Mouse (Mus musculus): ENCODE measurements around the gene Gtf2h4. TPM values are rescaled to one million over a fixed set of nuclear protein-coding genes. Genes with fewer than 3 reads are reported as not detected.
A peak's percentile ranks its signal among the peaks of the same experiment; 100 is the strongest.

Gtf2h4 gene
- polyA plus RNA-seq (2014; fragmentation: Nextera tagmentation; extraction: Ambion mirVana), result 56.7 and 57.0 TPM in 2 replicates

DNA sequence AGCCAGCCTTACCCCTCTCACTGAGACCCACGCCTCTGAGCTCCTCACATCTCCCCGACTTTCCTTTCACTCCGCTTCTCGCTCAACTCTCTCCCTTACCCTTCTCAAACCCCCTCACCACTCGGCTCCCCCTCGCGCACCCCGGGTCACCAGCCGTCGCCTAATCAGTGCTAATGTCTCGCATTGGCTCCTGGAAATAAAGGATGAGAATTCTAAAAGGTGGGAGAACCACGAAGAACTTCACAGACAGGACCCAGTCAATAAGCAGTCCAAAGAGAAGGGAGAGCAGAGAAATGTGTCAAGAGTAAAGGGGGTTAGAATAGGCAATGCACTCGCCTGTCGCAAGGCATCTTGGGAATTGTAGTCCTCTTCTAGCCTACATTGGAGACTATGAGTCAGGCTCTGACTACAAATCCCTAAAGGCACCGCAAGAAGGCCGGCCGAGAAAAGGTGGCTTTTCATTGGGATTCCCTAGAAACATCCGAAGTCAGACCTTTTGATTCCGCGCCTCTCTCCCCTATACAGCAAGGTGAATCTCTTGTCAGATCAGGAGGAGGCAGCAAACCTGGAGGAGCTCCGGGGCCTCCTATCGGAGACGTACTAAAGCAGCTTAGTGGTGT is at the start of gene Gtf2h4:
Gtf2h4 (minus strand) TSS at position 324 of the 620 bp plus-strand sequence.
- DNase-seq (ENCODE audit: low spot score) (peak; percentile 88), ATAC-seq (ENCODE audit: insufficient number of reproducible peaks, low FRiP score, low TSS enrichment, low read depth) (peak; percentile 89)
- peak within 1 kb of the TSS; percentile 51 for H3K4me3 ChIP-seq (ENCODE audit: low read depth, low read length)
- H3K4me2 ChIP-seq (ENCODE audit: low read depth, severe bottlenecking), result peak within 1 kb of the TSS; percentile 44
- H3K27ac ChIP-seq (replicated peaks; ENCODE audit: low read depth, low read length), result no peak within 1 kb of the TSS
- peaks cover 2% of the 10 kb centered on the region; the same call in 1 of the 2 replicates for H3K4me1 ChIP-seq (ENCODE audit: control insufficient read depth, insufficient read depth, low read length)
- WGBS, result 4% methylated on average over 23 of the region's 23 CpGs
- no peaks in the 10 kb centered on the region for H3K9me3 ChIP-seq (ENCODE audit: control insufficient read depth, low read length)
- H3K9ac ChIP-seq (ENCODE audit: low read length), result peak within 1 kb of the TSS; percentile 74
- H3K27me3 ChIP-seq (ENCODE audit: control insufficient read depth, insufficient read depth, low read length), result no peaks in the 10 kb centered on the region
- peaks cover 4% of the 10 kb centered on the region; the same call in 1 of the 2 replicates for H3K36me3 ChIP-seq (ENCODE audit: control insufficient read depth, insufficient read depth, low read length)

DNA sequence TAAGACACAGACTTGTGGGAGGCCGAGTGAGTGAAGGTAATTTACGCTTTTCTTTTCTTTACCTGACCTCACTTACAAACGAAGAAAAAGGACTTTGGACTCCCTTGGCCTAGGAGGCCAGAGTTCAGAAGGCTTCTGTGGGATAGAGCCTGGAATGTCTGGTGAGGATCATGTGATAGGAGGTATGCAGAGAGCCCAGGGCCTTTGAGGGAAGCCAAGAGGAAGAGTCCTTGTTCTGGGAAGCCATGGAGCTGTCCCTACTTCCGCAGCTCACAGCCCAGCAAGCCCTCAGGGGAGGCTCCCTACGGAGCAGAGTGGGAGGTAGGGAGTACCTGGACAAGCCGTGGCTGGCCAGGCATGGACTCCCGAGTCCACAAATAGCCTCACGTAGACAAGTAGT is 48.1 kb upstream of the Gtf2h4 start:
- Histone ChIP-seq H3K27ac (replicated peaks; ENCODE audit: low read depth, low read length) (no peak overlapping the region), H3K4me3 (ENCODE audit: low read depth, low read length) (no peak overlapping the region), H3K4me2 (ENCODE audit: low read depth, severe bottlenecking) (no peak overlapping the region), H3K9ac (ENCODE audit: low read length) (no peak overlapping the region), H3K36me3 (ENCODE audit: control insufficient read depth, insufficient read depth, low read length) (no peaks in the 10 kb centered on the region), H3K4me1 (ENCODE audit: control insufficient read depth, insufficient read depth, low read length) (peaks cover 6% of the 10 kb centered on the region; the same call in 1 of the 2 replicates), H3K9me3 (ENCODE audit: control insufficient read depth, low read length) (no peaks in the 10 kb centered on the region), H3K27me3 (ENCODE audit: control insufficient read depth, insufficient read depth, low read length) (no peaks in the 10 kb centered on the region)
- ATAC-seq (ENCODE audit: insufficient number of reproducible peaks, low FRiP score, low TSS enrichment, low read depth) (no peak), DNase-seq (ENCODE audit: low spot score) (no peak)
- 61% methylated on average over 8 of the region's 8 CpGs for WGBS

DNA sequence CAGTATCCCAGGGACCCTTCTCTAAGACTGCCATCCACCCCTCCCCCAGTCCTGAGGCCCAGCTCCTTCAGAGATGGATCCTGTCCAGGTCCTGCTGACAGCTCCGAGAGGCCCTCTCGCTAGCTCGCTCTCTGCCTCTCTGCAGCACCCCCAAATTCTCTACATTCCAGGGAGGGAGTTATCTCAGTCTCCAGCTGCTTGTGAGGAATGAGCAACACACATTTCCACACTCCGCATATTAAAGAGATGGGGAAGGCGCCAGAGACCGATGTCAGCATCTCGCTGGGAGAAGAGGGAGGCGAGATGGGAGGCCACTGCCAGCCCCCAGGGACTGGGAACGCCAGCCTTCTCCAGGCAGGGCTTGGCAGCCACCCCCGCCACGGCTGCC is 46.8 kb upstream of the Gtf2h4 start:
- ATAC-seq (ENCODE audit: insufficient number of reproducible peaks, low FRiP score, low TSS enrichment, low read depth) (no peak; the same call in 1 of the 2 replicates), DNase-seq (ENCODE audit: low spot score) (no peak)
- Histone ChIP-seq H3K36me3 (ENCODE audit: control insufficient read depth, insufficient read depth, low read length) (no peaks in the 10 kb centered on the region), H3K9me3 (ENCODE audit: control insufficient read depth, low read length) (no peaks in the 10 kb centered on the region), H3K4me3 (ENCODE audit: low read depth, low read length) (no peak overlapping the region), H3K4me1 (ENCODE audit: control insufficient read depth, insufficient read depth, low read length) (peaks cover 6% of the 10 kb centered on the region; the same call in 1 of the 2 replicates), H3K9ac (ENCODE audit: low read length) (no peak overlapping the region), H3K27ac (replicated peaks; ENCODE audit: low read depth, low read length) (no peak overlapping the region), H3K27me3 (ENCODE audit: control insufficient read depth, insufficient read depth, low read length) (no peaks in the 10 kb centered on the region), H3K4me2 (ENCODE audit: low read depth, severe bottlenecking) (no peak overlapping the region)
- 8% methylated on average over 11 of the region's 11 CpGs for WGBS

DNA sequence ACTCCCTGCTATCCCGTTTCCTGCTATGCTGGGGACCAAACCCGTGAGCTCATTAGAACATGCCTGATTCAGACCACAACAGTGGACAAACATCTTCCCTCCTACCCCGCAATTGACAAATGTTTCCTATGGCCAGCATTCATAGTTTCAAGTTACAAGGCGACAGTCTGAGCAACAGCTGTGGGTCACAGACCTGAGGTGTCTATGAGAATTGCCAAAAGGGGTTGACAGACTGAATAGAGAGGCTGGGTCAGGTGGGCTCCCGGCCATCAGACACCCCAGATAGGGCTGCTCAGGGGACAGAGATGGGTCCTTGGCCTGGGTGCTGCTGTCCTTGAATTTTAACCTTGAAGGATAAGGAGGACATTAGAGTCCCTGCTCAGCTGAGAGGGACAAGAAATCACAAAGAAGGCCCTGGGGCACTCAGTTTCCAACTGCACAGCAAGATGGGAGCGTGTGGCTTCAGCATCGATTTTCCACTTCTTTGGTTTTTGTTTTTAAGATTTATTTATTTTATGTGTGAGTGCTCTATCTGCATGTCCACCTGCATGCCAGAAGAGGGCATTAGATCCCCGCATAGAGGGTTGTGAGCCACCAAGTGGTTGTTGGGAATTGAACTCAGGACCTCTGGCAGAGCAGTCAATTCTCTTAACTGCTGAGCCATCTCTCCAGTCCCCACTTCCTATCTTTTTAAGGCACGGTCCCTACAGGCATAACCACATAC is 46.2 kb upstream of the Gtf2h4 start:
- DNase-seq (ENCODE audit: low spot score) (no peak), ATAC-seq (ENCODE audit: insufficient number of reproducible peaks, low FRiP score, low TSS enrichment, low read depth) (no peak; the same call in 1 of the 2 replicates)
- 35% methylated on average over 9 of the region's 9 CpGs for WGBS
- Histone ChIP-seq H3K36me3 (ENCODE audit: control insufficient read depth, insufficient read depth, low read length) (no peaks in the 10 kb centered on the region), H3K9ac (ENCODE audit: low read length) (no peak overlapping the region), H3K9me3 (ENCODE audit: control insufficient read depth, low read length) (no peaks in the 10 kb centered on the region), H3K4me1 (ENCODE audit: control insufficient read depth, insufficient read depth, low read length) (peaks cover 6% of the 10 kb centered on the region; the same call in 1 of the 2 replicates), H3K4me2 (ENCODE audit: low read depth, severe bottlenecking) (no peak overlapping the region), H3K4me3 (ENCODE audit: low read depth, low read length) (no peak overlapping the region), H3K27me3 (ENCODE audit: control insufficient read depth, insufficient read depth, low read length) (no peaks in the 10 kb centered on the region), H3K27ac (replicated peaks; ENCODE audit: low read depth, low read length) (no peak overlapping the region)

DNA sequence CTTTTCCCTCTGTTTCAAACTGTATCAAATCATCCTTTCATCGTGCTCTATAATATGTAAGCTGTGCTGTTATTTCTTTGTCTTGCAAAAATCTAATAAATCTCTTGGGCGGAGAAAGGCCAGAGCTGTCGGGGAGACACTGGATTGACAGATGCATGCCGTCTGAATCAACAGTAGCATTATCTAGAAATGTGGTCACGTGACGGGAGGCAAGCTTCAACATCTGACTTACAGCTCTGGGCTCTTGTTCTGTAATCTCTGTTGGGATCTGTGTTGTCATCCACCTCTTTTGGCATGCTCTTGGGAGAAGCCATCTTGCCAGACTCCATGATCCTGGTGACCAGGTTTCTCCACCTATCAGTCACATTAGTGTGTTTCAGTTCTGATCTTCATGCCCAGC is 43.5 kb upstream of the Gtf2h4 start:
- H3K9me3 ChIP-seq (ENCODE audit: control insufficient read depth, low read length), result no peaks in the 10 kb centered on the region
- no peak overlapping the region for H3K27ac ChIP-seq (replicated peaks; ENCODE audit: low read depth, low read length)
- ATAC-seq (ENCODE audit: insufficient number of reproducible peaks, low FRiP score, low TSS enrichment, low read depth) (no peak), DNase-seq (ENCODE audit: low spot score) (no peak)
- no peak overlapping the region for H3K4me3 ChIP-seq (ENCODE audit: low read depth, low read length)
- peaks cover 6% of the 10 kb centered on the region; the same call in 1 of the 2 replicates for H3K4me1 ChIP-seq (ENCODE audit: control insufficient read depth, insufficient read depth, low read length)
- no peak overlapping the region for H3K4me2 ChIP-seq (ENCODE audit: low read depth, severe bottlenecking)
- no peaks in the 10 kb centered on the region for H3K27me3 ChIP-seq (ENCODE audit: control insufficient read depth, insufficient read depth, low read length)
- no peak overlapping the region for H3K9ac ChIP-seq (ENCODE audit: low read length)
- H3K36me3 ChIP-seq (ENCODE audit: control insufficient read depth, insufficient read depth, low read length), result no peaks in the 10 kb centered on the region
- WGBS, result 90% methylated on average over 6 of the region's 6 CpGs

DNA sequence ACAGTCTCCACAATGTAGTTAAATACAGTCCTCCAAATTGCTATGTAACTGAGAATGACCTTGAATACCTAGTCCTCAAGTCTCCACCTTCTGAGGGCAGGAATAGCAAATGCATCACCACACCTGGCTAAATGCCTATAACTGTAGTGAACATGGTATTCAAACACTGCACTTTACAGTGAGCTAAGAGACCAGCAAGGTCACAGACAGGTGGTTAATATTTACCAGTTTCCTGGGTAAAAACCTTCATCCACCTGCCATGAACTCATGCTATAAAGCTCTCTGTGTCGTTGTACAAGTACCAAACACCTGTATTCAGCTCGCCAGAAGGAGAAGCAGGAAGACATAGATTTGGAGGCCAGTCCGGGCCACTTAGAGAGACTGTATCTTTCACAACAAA is 42.6 kb upstream of the Gtf2h4 start:
- no peak overlapping the region for H3K4me3 ChIP-seq (ENCODE audit: low read depth, low read length)
- ATAC-seq (ENCODE audit: insufficient number of reproducible peaks, low FRiP score, low TSS enrichment, low read depth) (no peak), DNase-seq (ENCODE audit: low spot score) (no peak)
- no peak overlapping the region for H3K4me2 ChIP-seq (ENCODE audit: low read depth, severe bottlenecking)
- no peak overlapping the region for H3K27ac ChIP-seq (replicated peaks; ENCODE audit: low read depth, low read length)
- no peaks in the 10 kb centered on the region for H3K27me3 ChIP-seq (ENCODE audit: control insufficient read depth, insufficient read depth, low read length)
- H3K36me3 ChIP-seq (ENCODE audit: control insufficient read depth, insufficient read depth, low read length), result no peaks in the 10 kb centered on the region
- 83% methylated on average over 3 of the region's 3 CpGs for WGBS
- no peak overlapping the region for H3K9ac ChIP-seq (ENCODE audit: low read length)
- H3K4me1 ChIP-seq (ENCODE audit: control insufficient read depth, insufficient read depth, low read length), result peaks cover 7% of the 10 kb centered on the region; the same call in 1 of the 2 replicates
- no peaks in the 10 kb centered on the region for H3K9me3 ChIP-seq (ENCODE audit: control insufficient read depth, low read length)

DNA sequence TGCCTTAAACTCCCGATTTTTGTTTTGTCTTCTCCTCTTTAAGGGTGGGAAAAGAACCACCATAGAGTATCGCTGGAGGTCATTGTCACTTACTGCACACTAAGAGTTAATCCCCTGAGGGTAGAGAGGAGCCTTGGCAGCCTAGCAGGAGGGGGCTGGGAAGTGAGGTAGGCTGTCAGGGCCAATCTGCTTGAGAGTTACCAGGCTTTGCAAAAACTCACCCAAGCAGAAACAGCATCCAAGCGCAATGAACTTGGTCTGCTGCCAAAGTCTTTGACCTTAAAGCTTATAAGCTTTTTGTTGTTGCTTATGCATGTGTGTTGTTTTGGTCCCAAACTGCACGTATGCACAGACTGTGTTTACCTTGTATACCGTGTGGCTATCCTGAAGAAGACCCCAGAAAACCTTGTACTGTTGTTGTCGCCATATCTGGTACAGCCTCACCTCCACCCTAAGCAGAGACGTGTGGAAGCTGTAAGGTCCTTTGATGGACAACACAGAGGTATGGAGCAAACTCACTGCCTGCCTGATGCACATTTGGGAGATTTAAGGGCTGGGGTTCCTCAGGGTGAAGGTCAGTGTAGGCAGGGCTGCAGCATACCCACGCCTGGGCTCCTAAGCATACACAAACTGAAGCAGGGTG is 37.3 kb upstream of the Gtf2h4 start:
- Histone ChIP-seq H3K4me2 (ENCODE audit: low read depth, severe bottlenecking) (no peak overlapping the region), H3K4me3 (ENCODE audit: low read depth, low read length) (no peak overlapping the region), H3K9ac (ENCODE audit: low read length) (no peak overlapping the region), H3K27me3 (ENCODE audit: control insufficient read depth, insufficient read depth, low read length) (no peaks in the 10 kb centered on the region), H3K4me1 (ENCODE audit: control insufficient read depth, insufficient read depth, low read length) (peaks cover 6% of the 10 kb centered on the region; the same call in 1 of the 2 replicates), H3K9me3 (ENCODE audit: control insufficient read depth, low read length) (no peaks in the 10 kb centered on the region), H3K27ac (replicated peaks; ENCODE audit: low read depth, low read length) (no peak overlapping the region), H3K36me3 (ENCODE audit: control insufficient read depth, insufficient read depth, low read length) (no peaks in the 10 kb centered on the region)
- peak; percentile 51 for DNase-seq (ENCODE audit: low spot score)
- WGBS, result 46% methylated on average over 8 of the region's 8 CpGs
- peak; percentile 47 for ATAC-seq (ENCODE audit: insufficient number of reproducible peaks, low FRiP score, low TSS enrichment, low read depth)

DNA sequence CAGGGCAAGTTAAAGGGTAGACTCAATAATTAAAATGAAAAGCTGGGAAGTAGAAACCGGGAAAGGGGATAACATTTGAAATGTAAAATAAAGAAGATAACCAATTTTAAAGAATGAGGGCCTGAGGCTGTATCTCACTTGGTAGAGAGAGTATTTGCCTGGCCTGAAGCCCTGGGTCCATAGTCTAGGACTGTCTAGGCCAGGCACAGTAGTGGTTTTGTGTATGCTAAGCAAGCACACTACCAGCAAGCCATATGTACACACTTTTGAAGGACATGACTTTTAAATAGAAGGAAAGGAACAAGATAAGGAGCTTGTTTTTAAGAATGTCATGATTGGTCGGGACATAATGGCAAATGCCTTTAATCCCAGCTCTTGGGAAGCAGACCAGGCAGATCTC is 35.1 kb upstream of the Gtf2h4 start:
- H3K9me3 ChIP-seq (ENCODE audit: control insufficient read depth, low read length), result no peaks in the 10 kb centered on the region
- no peak overlapping the region for H3K4me2 ChIP-seq (ENCODE audit: low read depth, severe bottlenecking)
- no peaks in the 10 kb centered on the region for H3K27me3 ChIP-seq (ENCODE audit: control insufficient read depth, insufficient read depth, low read length)
- peaks cover 18% of the 10 kb centered on the region; the same call in 1 of the 2 replicates for H3K4me1 ChIP-seq (ENCODE audit: control insufficient read depth, insufficient read depth, low read length)
- no peak overlapping the region for H3K9ac ChIP-seq (ENCODE audit: low read length)
- H3K36me3 ChIP-seq (ENCODE audit: control insufficient read depth, insufficient read depth, low read length), result no peaks in the 10 kb centered on the region
- ATAC-seq (ENCODE audit: insufficient number of reproducible peaks, low FRiP score, low TSS enrichment, low read depth), result no peak
- H3K27ac ChIP-seq (replicated peaks; ENCODE audit: low read depth, low read length), result no peak overlapping the region
- DNase-seq (ENCODE audit: low spot score), result no peak
- WGBS, result 78% methylated on average over 2 of the region's 2 CpGs
- H3K4me3 ChIP-seq (ENCODE audit: low read depth, low read length), result no peak overlapping the region

All from limb, embryonic 11.5 days (tissue).